Mouse (Mus musculus): ENCODE results near the gene Cdk7.

Cdk7 gene

DNA sequence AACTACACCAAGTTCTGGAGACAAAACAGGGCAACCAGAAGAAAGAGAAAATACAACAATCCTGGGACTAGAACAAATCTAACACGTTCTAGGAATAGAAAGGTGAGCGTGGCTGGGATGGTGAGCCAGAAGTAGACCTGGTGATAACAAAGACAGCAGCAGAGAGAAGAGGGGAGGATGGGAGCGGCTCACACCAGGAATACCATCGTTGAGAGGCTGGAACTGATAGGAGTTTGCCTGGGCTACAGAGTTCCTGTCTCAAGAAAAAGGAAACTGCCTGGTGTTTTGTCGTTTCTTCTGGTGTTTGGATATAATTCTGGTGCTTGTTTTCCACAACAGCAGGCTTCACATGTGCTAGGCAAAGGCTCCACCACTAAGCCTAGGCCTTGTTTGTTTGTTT lies 2.7 kb downstream of the Cdk7 start:
- DNase-seq (ENCODE audit: low spot score in 2 of 2): no peak

DNA sequence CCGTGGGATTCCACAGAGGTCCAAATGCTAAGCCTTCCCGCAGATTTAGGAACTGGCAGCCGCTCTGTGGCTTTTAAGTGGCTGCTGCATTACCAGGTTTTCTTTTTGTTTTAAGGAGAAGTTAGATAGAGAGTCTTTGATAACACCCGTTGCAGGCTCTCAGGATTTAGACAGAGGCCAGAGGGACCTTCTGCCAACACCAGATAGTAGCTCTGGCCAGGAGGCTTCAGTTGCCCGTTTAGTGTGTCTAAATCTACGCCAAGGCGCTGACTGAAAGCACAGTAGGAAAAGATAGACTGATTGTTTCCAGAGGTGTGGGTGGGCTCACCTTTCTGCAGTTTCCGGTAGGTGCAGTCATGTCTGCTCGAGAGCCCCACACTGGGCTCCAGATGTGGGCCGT lies 5.5 kb downstream of the Cdk7 start:
- no peak for DNase-seq (ENCODE audit: low spot score in 2 of 2)

DNA sequence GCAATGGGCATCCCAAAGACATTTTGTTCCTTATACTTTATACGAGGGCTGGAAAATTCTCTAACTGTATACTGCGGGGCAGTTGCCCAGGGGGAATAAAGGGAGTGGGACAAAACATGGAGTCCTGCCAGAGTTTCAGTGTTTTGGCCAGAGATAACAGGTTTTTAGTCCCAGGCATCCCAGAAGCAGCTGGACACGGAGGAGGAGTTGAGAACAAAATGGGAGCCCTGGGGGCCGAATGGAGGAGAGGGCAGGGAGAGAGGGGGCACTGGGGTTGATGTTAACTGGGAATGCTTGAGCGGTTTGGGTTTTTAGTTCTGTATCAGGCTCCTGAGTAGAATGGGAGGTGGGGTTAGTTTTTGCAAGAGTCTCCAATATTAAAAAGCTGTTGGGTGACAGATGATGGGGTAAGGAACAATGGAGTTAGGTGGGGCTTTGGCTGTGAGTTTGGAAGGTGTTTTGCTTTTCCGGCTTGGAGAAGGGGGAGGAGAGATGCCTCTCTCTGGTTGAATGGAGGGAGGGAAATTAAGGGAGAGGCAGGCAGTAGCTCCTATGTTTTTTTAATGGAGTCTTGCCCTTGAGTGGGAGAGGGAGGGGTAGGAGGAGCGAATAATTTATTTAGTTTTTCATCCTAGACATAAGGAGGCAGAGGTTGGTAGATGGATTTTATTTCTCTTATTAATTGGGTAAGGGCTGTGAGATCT lies 6.5 kb downstream of the Cdk7 start:
- no peak for DNase-seq (ENCODE audit: low spot score in 2 of 2)

DNA sequence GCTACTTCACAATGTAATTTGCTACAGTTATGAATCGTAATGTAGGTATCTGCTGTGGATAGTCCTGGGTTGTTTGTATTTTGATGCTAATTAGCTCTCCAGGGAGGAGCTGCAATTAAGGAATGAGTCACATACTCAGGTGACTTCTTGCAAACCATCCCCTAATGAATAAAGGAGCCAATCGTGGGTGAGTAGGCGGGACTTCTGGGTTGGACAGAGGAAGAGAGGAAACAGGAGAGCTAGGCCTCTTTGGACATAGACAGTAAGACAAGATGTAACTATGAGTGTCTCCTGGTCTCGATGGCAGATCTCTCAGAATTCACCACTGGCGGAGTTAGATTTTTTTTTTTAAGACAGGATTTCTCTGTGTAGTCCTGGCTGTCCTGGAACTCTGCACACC lies 9.1 kb downstream of the Cdk7 start:
- no peak for DNase-seq (ENCODE audit: low spot score in 2 of 2)

DNA sequence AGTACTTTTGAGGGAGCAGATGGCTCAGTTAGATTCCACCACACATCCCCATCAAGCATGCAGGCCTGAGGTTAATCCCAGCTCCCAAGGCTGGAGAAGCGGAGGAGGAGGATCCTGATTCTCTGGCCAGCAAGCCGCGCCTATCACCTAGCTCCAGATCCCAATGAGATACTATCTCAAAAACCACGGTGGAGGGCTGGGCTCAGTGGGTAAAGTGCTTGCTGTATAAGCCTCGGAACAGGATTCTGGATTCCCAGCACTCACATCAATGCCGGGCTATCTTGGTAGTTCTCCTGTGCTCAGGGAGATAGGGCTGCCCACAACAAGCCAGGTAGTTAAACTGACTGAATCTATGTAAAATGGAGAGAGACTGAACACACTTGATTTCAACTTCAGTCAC lies 15.3 kb downstream of the Cdk7 start:
- no peak for DNase-seq (ENCODE audit: low spot score in 2 of 2)

DNA sequence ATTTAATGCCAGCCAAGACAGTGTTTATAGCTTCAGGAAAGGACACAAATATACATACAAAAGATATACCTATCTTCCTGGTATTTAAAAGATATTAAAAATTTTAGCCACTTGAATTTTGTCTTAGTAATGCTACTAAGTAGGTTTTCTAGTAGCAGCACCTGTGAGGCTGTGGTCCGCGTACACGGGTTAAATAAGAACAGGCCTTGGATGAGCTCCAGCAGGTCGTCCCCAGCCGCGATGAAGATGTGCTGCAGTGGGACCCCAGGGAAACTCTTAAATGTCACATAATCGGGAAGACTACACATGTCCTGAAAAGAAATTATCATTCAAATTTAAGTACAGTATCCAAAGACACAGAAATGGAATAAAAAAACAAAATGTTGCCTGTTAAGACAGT lies 24.5 kb downstream of the Cdk7 start:
- DNase-seq (ENCODE audit: low spot score in 2 of 2): no peak

DNA sequence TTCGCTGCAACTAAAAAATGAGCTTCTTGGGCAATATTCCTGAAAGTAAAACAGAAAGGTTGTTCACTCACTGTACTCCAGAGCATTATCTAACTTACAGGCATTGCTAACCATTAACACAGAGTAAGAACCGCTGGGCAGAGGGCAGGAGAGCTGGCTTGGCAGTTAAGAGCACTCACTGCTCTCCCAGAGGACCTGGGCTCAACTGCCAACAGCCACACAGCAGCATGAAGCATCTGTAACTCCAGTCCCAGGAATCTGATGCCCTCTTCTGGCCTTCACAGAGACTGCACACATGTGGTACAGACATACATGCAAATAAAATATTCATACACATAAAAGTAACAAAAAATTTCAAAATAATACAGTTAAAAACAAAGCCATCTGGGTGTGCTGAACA lies 27.3 kb downstream of the Cdk7 start:
- no peak for DNase-seq (ENCODE audit: low spot score in 2 of 2)

DNA sequence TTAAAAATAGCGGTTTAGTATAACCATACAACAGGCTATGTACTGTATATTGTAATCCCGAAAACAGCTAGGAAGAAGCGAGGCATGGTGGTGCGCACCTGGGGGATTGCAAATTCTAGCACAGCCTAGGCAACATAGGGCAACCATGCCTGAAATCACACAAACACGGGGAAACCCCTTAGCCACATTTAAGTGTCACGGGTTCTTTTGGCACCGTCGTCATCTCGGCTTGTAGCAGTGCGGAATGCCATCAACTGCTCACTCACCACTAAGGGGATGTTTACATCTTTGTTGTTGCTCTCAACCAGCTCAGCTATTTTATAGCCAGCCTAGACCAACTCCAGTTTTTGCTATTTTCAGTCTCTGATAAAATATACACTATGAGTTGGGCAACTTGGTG lies 31.9 kb downstream of the Cdk7 start:
- DNase-seq (ENCODE audit: low spot score in 2 of 2): no peak

DNA sequence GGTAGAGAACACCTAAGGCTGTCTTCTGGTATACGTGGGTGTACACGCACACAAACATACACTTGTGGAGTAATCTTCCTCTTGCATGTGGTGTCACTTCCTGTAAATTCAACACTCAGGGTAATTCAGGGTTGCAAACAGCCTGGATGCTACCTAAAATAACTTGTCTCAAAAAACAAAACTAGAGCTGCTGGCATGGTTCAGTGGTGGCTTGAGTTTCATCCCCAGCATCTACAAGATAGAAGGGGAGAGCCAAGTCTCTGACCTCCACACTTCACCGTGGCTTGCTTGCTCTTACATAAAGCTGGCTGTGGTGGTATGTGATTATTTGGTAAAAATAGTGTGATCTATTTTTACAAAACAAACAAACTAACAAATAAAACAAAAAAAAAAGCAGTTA lies 33.2 kb downstream of the Cdk7 start:
- no peak for DNase-seq (ENCODE audit: low spot score in 2 of 2)

DNA sequence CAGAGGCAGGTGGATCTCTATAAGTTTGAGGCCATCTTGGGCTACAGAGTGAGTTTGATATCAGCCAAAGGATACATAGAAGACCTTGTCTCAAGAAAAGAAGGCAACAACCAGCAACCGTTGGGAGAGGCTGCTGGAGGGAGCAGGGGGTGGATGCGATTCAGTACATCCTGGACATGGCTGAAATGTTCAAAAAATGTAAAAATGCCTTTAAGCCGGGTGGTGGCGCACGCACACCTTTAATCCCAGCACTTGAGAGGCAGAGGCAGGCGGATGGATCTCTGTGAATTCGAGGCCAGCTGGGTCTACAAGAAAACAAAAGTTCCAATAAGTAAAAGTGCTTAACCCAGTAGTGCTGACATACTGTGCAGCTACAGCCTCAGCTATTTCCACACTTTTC lies 43.2 kb downstream of the Cdk7 start:
- DNase-seq (ENCODE audit: low spot score in 2 of 2): no peak

DNA sequence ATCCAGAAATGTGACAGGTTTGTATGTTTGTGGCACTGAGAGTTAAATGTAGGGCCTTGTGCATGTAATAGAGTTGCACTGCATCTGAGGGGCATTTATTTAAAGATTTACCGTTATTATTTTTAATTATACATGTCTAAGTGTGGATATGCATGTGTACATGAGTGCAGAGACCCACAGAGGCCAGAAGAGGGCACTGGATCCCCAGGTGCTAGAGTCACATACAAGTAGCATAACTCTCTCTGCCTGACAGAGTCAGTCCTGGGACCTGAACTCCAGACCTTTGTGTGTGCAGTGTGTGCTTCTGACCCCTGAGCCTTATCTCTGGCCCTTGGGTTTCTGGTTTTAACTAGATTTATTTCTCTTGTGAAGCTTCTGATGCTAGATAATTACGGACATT lies 46.4 kb downstream of the Cdk7 start:
- no peak for DNase-seq (ENCODE audit: low spot score in 2 of 2)

DNA sequence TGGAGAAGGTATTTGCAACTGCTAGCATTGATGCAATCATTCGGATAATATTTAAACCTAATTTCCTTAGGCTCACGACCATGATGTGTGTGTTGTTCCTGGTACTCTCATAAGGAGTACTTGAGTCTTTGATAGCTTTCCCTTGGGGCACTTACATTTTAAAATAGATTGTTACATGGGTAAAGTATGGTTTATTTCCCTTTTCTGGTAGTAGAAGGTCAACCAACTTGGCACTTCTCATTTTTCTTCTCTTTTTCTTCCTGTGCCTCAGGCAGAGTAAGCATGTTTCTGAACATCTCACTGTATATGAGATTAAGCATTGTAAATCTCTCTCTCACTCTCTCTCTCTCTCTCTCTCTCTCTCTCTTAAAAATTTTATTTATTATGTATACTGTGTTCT lies 47.9 kb downstream of the Cdk7 start:
- DNase-seq (ENCODE audit: low spot score in 2 of 2): no peak

DNA sequence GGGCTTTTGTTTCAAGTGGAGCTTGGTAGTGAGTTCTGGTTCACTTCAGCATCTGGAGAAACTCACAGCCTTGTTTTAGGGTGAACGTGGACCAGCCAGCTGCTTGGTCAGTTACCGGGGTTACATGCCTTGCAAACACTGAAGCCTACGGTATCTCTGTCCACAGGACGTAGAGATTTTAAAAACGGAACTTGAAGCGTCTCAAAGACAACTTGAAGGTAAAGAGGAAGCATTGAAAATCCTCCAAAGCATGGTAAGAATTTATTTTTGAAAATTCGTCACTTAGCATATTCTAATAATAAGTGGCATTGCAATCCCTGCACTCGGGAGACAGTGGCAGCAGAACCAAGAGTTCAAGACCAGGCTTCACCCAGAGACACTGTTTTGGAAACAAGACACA lies 49.1 kb downstream of the Cdk7 start:
- no peak for DNase-seq (ENCODE audit: low spot score in 2 of 2)

DNA sequence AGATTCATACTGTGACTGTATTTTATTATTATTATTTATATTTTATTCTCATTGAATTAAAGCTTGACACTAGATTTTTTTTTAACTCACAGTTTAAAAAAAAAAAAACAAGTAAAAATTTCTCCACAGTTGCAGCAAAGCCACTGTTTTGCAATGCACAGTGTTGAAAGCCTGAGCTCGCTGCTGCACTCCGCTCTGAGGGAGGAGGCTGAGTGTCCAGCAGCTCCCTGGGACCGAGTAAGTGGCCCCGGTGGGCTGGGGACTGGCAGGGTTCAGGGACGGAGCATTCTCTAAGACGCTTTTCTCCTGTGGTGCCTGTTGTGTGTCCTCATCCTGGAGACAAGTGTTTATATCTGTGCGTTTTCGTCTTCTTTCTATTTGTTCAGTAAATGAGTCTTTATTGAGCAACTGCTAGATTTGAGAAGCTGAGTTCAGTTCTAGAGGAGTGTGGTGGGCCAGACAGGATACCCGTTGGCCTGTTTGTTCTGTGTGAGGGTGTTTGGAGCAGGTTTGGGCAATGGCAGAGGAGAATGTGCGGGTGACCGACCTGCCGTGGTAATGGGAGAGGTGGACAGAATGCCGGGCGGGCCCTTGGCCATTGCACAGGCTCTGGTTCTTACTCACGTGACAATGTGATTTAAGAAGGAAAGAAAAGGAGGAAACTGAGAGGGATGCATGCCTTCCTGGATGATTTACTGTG lies 54.7 kb downstream of the Cdk7 start:
- DNase-seq (ENCODE audit: low spot score in 2 of 2): no peak

DNA sequence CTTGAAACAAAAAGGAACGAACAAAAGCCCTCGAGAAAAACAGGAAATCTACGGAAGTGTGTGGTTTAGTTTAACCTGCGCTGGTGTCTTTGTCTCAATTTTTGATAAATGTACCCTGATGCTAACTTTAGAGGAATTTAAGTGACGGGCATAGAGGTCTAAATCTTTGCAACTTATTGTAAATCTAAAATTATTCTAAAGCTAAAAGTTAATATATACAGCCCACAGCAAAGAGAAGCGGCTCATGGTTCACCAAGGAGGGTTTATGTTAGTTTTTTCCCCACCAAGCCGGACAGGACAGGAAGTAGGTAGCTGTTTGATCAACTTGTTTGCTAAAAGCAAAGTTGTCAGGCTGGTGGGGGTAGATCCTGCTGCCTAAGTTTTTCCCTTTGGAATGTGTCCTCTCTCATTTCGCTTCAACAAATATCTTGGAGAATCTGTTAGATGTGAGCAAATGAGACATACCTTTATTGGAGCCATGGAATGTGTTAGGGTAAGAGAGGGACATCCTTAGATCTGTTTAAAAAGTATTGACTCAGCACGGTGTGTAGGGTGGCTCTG lies 60.5 kb downstream of the Cdk7 start:
- no peak for DNase-seq (ENCODE audit: low spot score in 2 of 2)

DNA sequence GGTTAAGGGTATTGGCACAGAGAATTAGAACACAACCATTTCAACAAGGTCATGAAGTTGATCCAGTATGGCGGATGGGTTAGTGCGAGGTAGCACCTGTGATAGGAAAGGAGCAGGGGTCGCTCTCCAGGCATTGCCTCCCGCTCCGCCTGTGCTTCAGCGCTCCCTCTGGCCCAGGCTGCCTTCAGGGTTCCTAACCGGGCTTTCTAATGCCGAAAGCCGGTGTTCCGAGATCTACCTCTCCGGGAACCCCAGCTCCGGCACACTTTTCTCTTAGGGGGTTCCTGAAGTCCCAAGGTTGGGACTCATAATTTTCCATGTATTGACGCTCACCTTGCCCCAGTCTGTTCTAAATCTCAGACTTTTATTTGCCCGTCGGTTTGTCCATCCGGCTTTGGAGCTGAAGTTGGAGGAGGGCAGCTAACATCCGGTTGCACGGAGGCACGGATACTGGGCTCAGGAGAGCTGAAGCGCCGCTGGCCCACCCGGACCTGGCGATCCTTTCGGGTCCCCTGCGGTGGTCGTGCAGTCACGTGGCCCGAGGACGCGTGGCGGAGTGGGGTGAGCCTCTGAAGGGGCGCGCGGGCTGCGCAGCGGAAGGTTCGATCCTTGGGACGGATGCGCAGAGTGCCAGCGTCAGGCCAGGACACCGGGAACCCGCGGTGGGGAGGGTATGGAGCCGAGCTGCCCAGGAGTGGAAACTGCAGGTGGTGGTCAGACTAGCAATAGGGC lies 61.3 kb downstream of the Cdk7 start, which contains the start of gene Ccdc125:
Gene Ccdc125, plus strand, starts transcription at position 427 of the 732 bp plus-strand sequence.
- DNase-seq (ENCODE audit: low spot score in 2 of 2): peak in 1 of 2 experiments; percentile 5

DNA sequence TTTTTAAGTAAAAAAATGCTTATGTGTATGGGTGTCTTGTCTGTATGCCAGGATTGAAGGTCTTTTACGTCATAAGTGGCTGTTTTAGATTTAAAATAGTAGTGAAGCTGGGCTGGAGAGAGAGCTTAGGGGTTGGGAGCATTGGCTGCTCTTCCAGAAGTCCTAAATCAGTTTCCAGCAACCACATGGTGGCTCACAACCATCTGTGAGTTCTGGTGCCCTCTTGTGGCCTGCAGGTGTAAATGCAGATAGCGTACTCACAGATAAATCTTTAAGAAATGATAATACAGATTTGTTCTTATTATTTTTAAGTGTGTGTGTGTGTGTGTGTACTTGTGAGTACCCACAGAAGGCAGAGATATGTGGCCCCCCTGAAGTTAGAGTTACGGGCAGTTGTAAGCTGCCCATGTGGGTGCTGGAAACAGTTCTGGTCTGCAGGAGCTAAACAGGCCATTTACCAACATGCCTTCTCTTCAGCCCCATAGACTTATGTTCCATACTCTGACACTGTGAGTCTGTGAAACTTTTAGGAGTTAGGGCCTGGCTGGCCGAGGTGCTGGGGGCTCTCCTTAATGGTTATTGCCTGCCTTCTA lies 70.8 kb downstream of the Cdk7 start:
- DNase-seq (ENCODE audit: low spot score in 2 of 2): peak; percentile 23 to 59

DNA sequence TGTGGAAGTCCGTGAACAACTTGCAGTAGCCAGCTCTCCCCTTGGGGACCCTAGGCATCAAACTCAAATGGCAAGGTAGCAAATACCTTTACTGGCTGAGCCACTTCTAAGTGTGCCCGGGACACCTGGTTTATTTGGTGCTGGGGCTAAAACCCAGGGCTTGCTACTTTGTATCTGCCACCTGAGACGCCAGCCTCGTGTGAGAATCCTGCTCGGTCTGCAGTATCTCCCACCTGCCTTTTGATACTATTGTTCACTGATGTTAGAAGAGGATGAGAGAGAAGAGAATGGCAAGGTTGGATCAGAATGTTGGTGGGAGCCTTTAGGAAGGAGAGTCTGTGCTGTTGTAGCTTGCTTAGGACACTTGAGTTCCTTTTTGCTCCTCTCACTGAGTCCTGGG lies 72.6 kb downstream of the Cdk7 start:
- no peak for DNase-seq (ENCODE audit: low spot score in 2 of 2)

All from natural killer cell, adult 2 months (primary cell).